Mouse (Mus musculus) testis, adult 2 months (tissue): ENCODE measurements at regions not wholly inside any gene's neighbourhood (a gene's known extent, or its start where the extent isn't known, plus 50 kb on each side); places are given as distances from the start of the nearest gene placed in this dataset.

Source experiments
- H3K27ac ChIP-seq: fragments of 200-500 bp; 2 replicates; pipeline ENCODE4 v1.5.1; 2012; ENCODE audit warnings: low read depth, low read length; ENCODE audit not compliant: control insufficient read depth, insufficient read depth
- H3K27me3 ChIP-seq: fragments of 200-500 bp; 2 replicates; pipeline ENCODE4 v1.6.1; 2012; ENCODE audit warnings: mild to moderate bottlenecking, low read length, moderate library complexity; ENCODE audit not compliant: control insufficient read depth, insufficient read depth
- H3K36me3 ChIP-seq: fragments of 200-500 bp; 2 replicates; pipeline ENCODE4 v1.6.1; 2012; ENCODE audit warnings: mild to moderate bottlenecking, low read length; ENCODE audit not compliant: control insufficient read depth, insufficient read depth
- H3K4me1 ChIP-seq: fragments of 200-500 bp; 2 replicates; pipeline ENCODE4 v1.6.1; 2012; ENCODE audit warnings: low read length; ENCODE audit not compliant: control insufficient read depth, insufficient read depth
- H3K4me3 ChIP-seq: fragments of 200-500 bp; 2 replicates; pipeline ENCODE4 v1.5.1; 2012; ENCODE audit warnings: low read depth, mild to moderate bottlenecking, low read length, moderate library complexity, mixed read lengths; ENCODE audit not compliant: control insufficient read depth
- CTCF ChIP-seq: fragments of 200-500 bp; IDR thresholded peaks from 2 replicates; pipeline ENCODE4 v1.5.1; 2012; ENCODE audit warnings: low read depth, mild to moderate bottlenecking, inconsistent platforms, low read length, moderate library complexity; ENCODE audit not compliant: control insufficient read depth, insufficient read depth, insufficient replicate concordance
- POLR2A ChIP-seq: fragments of 200-500 bp; IDR thresholded peaks from 2 replicates; pipeline ENCODE4 v1.6.1; 2012; ENCODE audit warnings: low read depth, mild to moderate bottlenecking, inconsistent platforms, low read length, moderate library complexity; ENCODE audit not compliant: control insufficient read depth

DNA sequence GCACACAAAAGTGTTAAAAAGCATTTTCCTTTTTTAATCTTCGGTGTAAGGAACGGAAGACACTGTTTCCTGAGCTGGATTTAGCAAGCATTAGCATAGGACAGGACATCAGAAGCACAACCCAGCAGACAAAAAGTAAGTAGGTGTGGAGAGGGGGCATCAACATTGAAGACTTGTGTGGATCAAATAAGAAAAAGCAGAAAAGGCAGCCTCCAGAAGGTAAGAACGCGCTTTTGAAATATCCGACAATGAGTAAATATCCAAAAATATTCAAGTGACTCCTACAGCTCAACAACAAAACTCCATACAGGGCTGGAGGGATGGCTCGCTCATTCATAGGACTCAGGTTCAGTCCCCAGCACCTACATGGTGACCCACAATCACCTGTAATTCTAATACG lies 286.9 kb downstream of the Pdcd6ip start:
- peaks cover 6% of the 10 kb centered on the region for H3K4me1 ChIP-seq
- no peaks in the 10 kb centered on the region for H3K27me3 ChIP-seq
- TF ChIP-seq CTCF: no peak
- no peak for TF ChIP-seq POLR2A
- H3K36me3 ChIP-seq: no peaks in the 10 kb centered on the region
- H3K27ac ChIP-seq: no peak overlapping the region
- peak overlapping the region; percentile 44; the same call in 1 of the 2 replicates for H3K4me3 ChIP-seq

DNA sequence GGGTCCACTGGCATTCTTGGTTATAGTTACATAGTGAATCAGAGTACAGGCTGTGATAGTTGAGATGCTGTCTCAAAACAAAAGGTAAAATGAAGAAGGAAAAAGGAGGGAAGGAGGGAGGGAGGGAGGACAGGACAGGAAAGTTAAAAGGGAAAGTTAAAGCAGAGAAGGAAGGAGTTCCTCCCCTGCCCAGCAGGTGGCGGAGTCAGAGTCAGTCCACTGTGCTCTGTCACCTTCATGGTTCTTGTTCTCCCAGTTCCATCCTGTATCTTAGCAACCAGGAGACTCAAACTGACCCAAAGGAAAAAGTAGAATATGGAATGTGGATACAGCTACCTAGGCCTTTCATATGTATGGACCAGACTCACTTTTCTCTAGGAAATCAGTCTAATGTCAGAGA lies 288.3 kb downstream of the Pdcd6ip start:
- no peak overlapping the region for H3K27ac ChIP-seq
- TF ChIP-seq CTCF (peak; percentile 59; the same call in 1 of the 2 replicates), POLR2A (peak; percentile 35; the same call in 1 of the 2 replicates)
- H3K4me1 ChIP-seq: peaks cover 6% of the 10 kb centered on the region
- no peaks in the 10 kb centered on the region for H3K27me3 ChIP-seq
- no peaks in the 10 kb centered on the region for H3K36me3 ChIP-seq
- peak overlapping the region; percentile 65 for H3K4me3 ChIP-seq

DNA sequence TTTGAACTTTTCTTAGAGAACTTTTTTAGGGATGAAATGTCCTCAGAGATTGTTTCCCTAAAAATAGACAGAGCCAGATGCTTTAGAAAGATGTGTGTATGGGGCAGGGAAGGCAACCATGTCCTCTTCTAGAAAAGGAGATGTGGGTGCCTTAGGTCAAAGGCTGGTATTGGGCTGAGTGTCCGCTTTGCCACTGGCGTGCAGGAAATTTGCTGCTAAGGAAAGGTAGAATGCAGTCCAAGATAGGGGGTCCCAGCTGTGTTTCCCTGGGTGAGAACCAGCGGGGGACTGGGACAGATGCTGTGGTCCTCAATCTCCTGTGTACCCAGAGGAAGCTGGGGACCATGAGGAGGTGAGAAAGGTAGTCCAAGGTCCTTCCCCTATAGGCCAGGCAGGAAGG lies 291.0 kb downstream of the Pdcd6ip start:
- H3K4me1 ChIP-seq: peaks cover 4% of the 10 kb centered on the region
- H3K4me3 ChIP-seq: no peak overlapping the region
- H3K27ac ChIP-seq: no peak overlapping the region
- TF ChIP-seq POLR2A (no peak), CTCF (no peak)
- no peaks in the 10 kb centered on the region for H3K27me3 ChIP-seq
- H3K36me3 ChIP-seq: no peaks in the 10 kb centered on the region

DNA sequence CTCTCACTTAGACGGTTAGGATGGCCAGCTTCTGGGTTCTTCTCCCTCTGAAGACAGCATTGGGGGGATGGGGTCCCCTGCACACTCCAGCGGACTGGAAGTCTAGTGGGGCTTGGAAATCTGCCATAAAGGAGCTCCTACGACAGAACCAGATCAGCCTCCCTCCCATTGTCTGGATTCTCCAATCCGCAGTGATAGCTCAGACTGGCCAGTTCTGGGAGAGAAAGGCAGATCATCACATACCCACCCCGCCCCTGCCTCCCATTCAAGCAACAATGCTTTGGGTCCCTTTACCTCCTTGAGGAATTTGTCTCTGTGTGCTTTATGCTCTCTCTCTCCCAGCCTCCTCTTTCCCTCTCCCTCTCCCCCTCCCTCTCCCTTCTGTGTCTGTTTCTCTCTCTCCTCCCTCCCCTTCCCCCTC lies 292.5 kb downstream of the Pdcd6ip start:
- Histone ChIP-seq H3K4me1 (0 out of 2 replicates have a peak, but pooled peaks cover 2% of the 10 kb centered on the region), H3K27me3 (no peaks in the 10 kb centered on the region), H3K4me3 (no peak overlapping the region), H3K27ac (no peak overlapping the region), H3K36me3 (no peaks in the 10 kb centered on the region)
- TF ChIP-seq CTCF (no peak), POLR2A (no peak)

DNA sequence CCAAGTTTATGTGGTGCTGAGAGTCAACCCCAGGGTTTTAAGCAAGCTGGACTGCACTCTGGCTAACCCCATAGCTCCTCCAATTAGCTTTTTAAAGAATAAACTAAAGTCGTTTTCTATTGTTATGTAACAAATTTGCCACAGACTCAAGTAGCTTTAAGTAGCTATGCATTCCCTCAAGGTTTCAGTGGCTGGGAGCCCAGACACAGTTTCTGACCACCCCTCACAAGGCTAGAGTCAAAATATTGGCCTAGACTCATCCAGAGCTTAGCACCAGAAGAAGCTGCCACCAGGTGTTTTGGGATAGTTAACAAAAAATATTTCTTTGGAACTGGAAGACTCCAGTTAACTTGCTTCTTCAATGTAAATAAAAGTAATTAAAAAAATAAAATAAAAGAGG lies 293.4 kb downstream of the Pdcd6ip start:
- Histone ChIP-seq H3K4me1 (0 out of 2 replicates have a peak, but pooled peaks cover 2% of the 10 kb centered on the region), H3K27me3 (no peaks in the 10 kb centered on the region), H3K4me3 (no peak overlapping the region), H3K36me3 (no peaks in the 10 kb centered on the region), H3K27ac (no peak overlapping the region)
- TF ChIP-seq POLR2A (no peak), CTCF (no peak)

DNA sequence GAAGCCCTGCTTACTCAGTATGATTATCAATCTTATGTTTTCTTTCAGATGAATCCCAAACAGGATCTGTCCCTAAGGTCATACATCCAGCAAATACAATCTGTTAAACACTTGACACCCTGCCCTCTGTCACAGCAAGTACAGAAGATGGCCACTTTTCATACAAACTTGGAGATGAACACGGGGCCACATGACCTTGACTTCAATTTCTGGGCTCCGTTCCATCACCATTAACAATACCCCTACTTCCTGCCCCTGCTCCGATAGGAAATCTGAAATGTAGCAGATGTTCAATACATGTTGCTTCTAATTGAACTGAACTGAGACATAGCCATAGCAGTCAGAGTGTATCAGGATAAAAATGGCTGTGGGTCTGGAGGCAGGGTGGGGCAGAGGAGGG lies 294.2 kb downstream of the Pdcd6ip start:
- TF ChIP-seq POLR2A (no peak), CTCF (no peak)
- Histone ChIP-seq H3K4me3 (no peak overlapping the region), H3K27me3 (no peaks in the 10 kb centered on the region), H3K4me1 (0 out of 2 replicates have a peak, but pooled peaks cover 2% of the 10 kb centered on the region), H3K36me3 (no peaks in the 10 kb centered on the region), H3K27ac (no peak overlapping the region)

DNA sequence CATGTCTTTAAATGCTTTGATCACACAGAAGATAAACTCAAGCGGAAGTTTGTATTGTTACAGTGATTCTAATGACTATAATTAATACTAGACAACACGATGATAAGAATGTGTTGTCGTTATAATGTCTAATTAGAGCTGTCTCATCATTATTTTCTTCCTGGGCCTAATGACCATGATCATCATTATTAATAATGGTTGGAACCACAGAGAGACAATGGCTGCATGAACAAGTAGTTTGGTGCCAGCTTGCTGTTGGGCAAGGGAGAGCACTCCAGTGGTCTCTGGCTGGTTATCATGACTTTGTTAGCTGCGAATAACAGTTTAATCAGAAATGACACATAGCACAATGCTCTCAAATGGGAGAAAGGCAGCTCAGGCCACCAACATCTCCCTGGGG lies 296.4 kb downstream of the Pdcd6ip start:
- no peaks in the 10 kb centered on the region for H3K36me3 ChIP-seq
- no peaks in the 10 kb centered on the region for H3K4me1 ChIP-seq
- no peak overlapping the region for H3K4me3 ChIP-seq
- no peak overlapping the region for H3K27ac ChIP-seq
- TF ChIP-seq CTCF: no peak
- TF ChIP-seq POLR2A: no peak
- no peaks in the 10 kb centered on the region for H3K27me3 ChIP-seq

DNA sequence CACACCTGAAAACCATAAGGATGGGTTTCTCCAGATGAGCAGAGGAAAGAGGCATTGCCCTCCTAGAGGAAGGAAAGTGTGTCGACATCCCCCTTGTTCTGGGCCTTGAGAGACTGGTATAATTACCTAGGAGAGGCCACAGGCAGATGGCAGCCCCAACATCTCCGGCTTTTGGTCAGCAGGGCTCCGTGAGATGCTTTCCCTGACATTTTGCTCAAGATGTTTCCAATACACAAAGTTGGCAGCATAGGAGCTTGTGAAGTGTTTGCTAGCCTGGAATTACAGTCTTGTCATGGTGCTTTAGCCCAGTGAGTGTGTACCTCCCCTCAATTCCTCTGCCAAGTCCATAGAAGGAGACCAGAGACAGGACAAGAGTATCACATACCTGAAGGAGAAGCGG lies 299.5 kb downstream of the Pdcd6ip start:
- H3K4me1 ChIP-seq: no peaks in the 10 kb centered on the region
- no peaks in the 10 kb centered on the region for H3K36me3 ChIP-seq
- H3K27me3 ChIP-seq: no peaks in the 10 kb centered on the region
- no peak overlapping the region for H3K4me3 ChIP-seq
- H3K27ac ChIP-seq: no peak overlapping the region
- TF ChIP-seq CTCF (no peak), POLR2A (no peak)
